Mouse (Mus musculus): ENCODE measurements at regions not wholly inside any gene's neighbourhood (a gene's known extent, or its start where the extent isn't known, plus 50 kb on each side); places are given as distances from the start of the nearest gene placed in this dataset.

DNA sequence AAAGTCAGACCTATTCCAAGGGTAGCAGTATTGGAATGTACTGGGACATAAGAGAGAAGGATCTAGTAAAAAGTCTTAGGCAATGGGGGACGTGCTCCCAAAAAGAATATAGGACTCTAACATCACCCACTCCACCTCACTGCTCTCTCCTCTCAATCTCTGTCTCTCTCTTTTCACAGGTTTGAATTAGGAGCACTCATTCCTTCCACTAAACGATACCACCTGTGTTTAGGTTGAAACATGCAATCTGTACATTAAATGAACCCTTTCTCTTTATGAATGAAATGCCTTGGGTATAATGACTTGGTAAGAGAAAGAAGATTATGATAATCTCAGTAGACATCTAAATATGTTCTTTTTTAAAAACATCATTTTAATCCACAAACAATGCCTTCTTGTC lies 129.4 kb downstream of the Zpld1 start:
- DNase-seq (ENCODE audit: extremely low spot score in 1 of 2, low spot score in 2 of 2) = no peak
- Histone ChIP-seq H3K27ac (no peak overlapping the region), H3K4me3 (no peak overlapping the region)
- intact Hi-C loops (cut with DNase I) = no loop called here
- TF ChIP-seq CTCF (IDR thresholded peaks at IDR 0.05) = no peak

DNA sequence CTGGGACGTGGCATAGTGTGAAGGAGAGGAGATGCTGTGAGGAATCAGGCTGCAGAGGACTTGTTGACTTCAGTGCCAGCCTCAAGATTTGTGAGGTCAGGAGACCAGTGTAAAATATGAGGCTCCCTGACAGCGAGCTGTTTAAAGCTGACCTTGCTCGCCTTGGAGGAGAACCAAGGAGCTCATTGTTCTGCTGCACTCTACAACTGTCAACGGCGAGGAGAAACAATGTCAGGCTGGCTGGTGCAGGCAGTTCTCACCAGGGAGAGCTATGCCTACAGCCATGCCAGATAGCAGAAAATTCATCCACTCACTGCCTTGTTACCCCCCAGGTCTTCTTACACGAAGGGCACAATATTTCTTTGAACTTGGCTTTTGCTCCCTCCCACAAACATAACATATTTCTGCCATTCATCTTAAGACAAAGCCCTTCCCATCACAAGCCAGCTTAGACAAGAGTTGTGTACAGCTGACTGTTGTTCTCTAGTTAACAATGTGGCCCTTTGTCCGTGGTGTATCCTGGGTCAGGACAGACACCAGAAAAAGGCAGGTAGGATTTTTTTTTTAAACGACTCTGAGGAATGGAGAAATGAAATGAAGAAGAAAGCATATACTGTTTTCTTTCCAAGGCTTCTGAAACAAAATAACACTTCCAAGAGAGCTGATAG lies 131.5 kb downstream of the Zpld1 start:
- H3K4me3 ChIP-seq = no peak overlapping the region
- intact Hi-C loops (cut with DNase I) = no loop called here
- DNase-seq (ENCODE audit: extremely low spot score in 1 of 2, low spot score in 2 of 2) = no peak
- TF ChIP-seq CTCF (IDR thresholded peaks at IDR 0.05) = no peak
- no peak overlapping the region for H3K27ac ChIP-seq

DNA sequence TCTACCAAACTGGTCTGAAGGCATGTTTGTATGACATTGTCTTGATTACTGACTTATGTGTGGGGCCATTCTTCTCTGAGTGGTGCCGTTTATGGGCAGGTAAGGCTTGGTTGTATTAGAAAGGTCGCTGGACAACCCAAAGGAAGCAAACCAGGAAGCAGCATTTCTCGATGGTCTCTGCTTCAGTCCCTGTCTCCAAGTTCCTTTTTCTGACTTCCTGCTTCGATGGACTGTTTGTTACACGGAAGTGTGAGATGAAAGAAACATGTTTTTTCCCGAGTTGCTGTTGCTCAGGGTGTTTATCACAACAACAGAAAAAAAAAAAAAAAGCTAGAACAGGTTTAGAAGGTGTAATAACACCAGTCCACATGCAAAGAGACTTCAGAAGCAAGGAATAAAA lies 134.9 kb downstream of the Zpld1 start:
- no peak overlapping the region for H3K27ac ChIP-seq
- TF ChIP-seq CTCF (IDR thresholded peaks at IDR 0.05) = no peak
- no peak for DNase-seq (ENCODE audit: extremely low spot score in 1 of 2, low spot score in 2 of 2)
- intact Hi-C loops (cut with DNase I) = no loop called here
- H3K4me3 ChIP-seq = no peak overlapping the region

DNA sequence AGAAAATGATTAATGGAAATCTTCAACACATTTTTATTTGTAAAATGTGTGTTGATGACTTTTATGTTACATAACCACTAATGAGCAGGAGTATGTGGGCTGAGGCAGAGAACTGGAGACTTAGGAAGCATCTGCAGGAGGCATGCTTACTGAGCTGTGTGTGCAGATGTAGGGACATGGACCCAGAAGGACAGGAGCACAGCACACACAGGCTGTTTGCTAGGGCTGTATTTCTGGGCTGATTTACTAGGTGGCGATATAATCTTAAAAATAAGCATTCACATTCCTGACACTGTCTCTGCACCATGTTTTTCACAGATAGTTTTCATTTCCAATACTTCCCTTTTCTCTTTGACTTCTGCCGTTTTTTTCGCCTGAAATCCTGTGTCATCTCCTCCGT lies 146.1 kb downstream of the Zpld1 start:
- no peak overlapping the region for H3K4me3 ChIP-seq
- intact Hi-C loops (cut with DNase I) = loop anchor here (2.0 kb wide), 1 partner anchor 317 kb away; no protein-coding TSS in a partner anchor
- DNase-seq (ENCODE audit: extremely low spot score in 1 of 2, low spot score in 2 of 2) = peak; percentile 11 to 32
- peak; percentile 53 for TF ChIP-seq CTCF (IDR thresholded peaks at IDR 0.05)
- H3K27ac ChIP-seq = 0 out of 2 replicates have a peak overlapping the region, but pooled peaks have one; percentile 28

DNA sequence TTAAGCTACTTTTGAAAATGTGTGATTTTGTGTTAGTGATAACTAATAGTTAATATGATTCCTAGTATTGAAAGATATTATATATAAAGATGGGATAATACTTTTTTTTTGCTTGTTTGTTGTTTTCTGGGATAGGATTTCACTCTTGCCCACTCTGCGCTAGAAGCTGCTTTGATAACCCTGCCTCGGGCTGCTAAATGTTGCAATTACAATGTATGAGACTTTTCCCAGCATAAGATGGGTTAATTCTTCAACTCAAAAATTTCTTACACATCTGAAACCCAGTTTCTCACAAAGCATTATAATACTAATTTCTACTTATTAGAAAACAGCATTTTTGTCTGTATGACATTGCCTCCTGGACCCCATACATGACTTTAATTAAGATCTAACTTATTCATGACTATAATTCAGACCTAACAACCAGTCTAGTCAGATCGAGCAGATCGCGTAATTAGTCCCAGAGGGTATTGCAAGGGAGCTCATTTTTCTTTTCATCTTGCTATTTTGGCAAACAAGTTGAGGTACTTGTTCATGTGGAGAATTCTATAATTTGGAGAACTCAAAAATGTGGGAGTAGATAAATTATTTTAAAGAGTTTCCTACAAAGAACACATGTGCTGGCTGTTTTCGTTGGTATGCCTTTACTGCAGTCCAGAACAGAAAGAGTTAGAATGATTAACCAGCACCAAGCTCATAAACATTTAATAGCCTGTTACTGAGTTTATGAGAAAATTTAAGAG lies 155.2 kb downstream of the Zpld1 start:
- Histone ChIP-seq H3K4me3 (no peak overlapping the region), H3K27ac (no peak overlapping the region)
- intact Hi-C loops (cut with DNase I) = no loop called here
- no peak for DNase-seq (ENCODE audit: extremely low spot score in 1 of 2, low spot score in 2 of 2)
- TF ChIP-seq CTCF (IDR thresholded peaks at IDR 0.05) = no peak

DNA sequence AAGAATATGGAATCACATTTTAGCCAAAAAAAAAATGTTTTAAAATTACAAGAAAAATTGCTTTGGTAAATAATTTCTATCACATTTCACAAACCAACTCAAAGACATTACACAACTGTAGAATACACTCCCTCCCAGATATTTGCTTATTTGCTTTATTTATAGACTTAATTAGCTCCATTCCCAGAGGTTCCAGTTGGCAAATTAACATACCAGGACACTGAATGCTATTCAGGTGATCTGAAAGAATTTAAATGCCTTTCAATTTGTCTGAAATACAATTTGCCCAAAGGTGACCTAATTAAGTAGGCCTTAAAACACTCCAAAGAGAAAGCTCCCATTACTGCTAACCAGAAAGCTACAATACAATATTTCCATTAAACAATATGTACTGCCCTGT lies 162.8 kb downstream of the Zpld1 start:
- intact Hi-C loops (cut with DNase I) = no loop called here
- no peak overlapping the region for H3K4me3 ChIP-seq
- no peak for DNase-seq (ENCODE audit: extremely low spot score in 1 of 2, low spot score in 2 of 2)
- no peak for TF ChIP-seq CTCF (IDR thresholded peaks at IDR 0.05)
- no peak overlapping the region for H3K27ac ChIP-seq

DNA sequence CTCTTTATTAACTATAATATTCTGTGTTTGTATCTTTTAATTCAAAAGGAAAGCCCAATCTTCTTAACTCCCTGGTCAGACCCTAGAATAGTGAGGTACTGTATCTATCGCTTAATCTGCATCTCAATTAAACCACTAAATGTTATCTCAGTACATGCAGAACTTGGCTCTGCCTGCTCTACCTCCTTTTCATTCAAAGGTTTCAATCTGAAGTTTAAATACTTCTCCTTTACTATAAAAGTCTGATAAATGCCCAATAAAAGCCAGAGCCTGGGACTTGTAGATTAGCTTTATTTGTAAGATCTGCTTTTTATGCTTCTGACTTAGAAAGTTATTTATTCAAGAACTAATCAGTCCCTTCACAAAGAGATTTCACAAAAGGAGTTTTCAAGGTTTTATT lies 200.1 kb downstream of the Zpld1 start:
- TF ChIP-seq CTCF (IDR thresholded peaks at IDR 0.05) = no peak
- H3K27ac ChIP-seq = no peak overlapping the region
- H3K4me3 ChIP-seq = no peak overlapping the region
- DNase-seq (ENCODE audit: extremely low spot score in 1 of 2, low spot score in 2 of 2) = no peak
- intact Hi-C loops (cut with DNase I) = no loop called here

DNA sequence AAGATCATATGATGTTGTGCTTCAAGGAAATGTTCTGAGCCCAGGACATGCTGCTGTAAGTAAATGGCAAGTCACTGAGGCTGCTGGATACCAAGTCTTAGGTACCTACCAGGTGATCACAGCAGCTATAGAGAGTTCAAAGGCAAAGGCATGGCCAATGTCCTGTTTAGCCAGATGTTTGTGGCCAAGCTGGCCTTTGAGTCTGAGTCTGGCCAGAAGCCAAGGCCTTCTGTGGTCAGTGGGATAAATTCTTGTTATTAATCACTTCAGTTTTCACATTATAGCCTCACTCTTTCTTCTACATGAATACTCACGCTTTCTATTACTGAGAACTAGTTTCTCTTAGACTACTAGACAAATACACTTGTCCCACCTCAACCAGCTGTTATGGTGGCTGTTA lies 210.3 kb downstream of the Zpld1 start:
- TF ChIP-seq CTCF (IDR thresholded peaks at IDR 0.05) = no peak
- intact Hi-C loops (cut with DNase I) = no loop called here
- no peak overlapping the region for H3K27ac ChIP-seq
- DNase-seq (ENCODE audit: extremely low spot score in 1 of 2, low spot score in 2 of 2) = no peak
- H3K4me3 ChIP-seq = no peak overlapping the region

DNA sequence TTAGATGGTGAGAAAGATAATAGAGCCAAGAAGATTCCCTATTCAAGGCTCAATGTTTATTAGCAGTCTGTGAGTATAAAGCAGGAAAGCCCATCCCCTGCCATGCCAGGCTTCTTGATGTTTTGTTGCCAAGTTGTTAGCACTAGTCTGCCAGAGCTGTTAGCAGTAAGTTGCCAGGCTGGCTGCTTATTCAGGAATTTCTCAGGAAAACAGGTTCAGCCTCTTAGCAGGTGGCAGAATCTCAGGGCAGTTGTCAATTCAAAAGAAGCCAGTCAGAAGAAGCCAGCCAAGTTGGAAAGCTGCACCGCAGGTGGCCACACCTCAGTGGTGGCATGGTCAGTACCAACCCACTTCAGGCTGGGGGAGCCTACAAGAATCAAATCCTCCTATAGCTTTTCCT lies 221.6 kb downstream of the Zpld1 start:
- Histone ChIP-seq H3K27ac (no peak overlapping the region), H3K4me3 (no peak overlapping the region)
- no peak for TF ChIP-seq CTCF (IDR thresholded peaks at IDR 0.05)
- intact Hi-C loops (cut with DNase I) = no loop called here
- DNase-seq (ENCODE audit: extremely low spot score in 1 of 2, low spot score in 2 of 2) = no peak

DNA sequence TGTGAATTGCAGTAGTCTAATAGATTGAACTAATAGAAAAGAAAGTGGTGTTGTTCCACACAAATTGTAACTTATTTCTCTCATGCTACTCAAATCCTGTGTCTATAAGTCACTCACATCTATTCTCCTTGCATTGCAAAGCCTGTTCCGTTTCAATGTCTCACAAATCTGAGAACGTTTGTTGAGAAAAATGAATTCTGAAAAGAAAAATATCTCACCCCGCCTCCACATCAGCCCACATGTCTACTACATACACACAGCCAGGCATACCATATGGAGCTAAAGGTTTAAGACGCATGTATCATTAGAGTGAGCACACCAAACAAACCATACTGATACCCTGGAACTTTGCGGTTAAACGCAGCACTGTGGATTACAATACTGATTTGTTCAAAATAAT lies 258.0 kb downstream of the Zpld1 start:
- Histone ChIP-seq H3K4me3 (no peak overlapping the region), H3K27ac (no peak overlapping the region)
- TF ChIP-seq CTCF (IDR thresholded peaks at IDR 0.05) = no peak
- intact Hi-C loops (cut with DNase I) = no loop called here
- DNase-seq (ENCODE audit: extremely low spot score in 1 of 2, low spot score in 2 of 2) = peak in 1 of 2 experiments; percentile 11

DNA sequence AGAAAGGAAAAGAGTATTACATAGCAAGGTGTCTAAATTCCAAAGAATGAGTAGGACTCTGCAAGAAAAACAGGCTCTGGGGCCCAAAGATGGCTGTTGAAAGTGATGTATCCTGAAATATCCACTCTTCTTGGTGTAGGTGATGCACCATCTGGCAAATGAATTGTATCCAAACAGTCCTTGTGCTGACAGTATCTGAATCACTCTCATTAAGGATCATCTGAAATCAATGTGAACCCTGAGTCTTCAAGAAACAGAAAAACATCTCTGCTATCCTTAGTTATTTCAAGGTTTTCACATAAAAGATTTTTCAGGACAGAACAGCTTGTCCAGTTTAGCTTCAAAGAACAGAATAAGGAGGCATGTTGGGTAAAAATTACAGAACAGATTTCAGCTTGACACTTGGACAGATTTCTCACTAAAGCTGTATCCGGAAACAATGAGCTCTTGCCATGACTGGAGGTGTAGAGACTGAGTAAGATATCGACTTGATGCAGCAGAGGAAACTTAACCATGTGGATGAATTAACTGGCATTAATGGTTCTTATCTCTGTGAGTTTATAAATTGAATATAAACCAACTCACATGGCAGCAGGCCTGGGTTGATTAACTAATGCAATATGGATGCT lies 296.0 kb downstream of the Zpld1 start:
- H3K27ac ChIP-seq = peak overlapping the region; percentile 64
- no peak for TF ChIP-seq CTCF (IDR thresholded peaks at IDR 0.05)
- intact Hi-C loops (cut with DNase I) = loop anchor here (5.0 kb wide), 1 partner anchor 466 kb away; no protein-coding TSS in a partner anchor

DNA sequence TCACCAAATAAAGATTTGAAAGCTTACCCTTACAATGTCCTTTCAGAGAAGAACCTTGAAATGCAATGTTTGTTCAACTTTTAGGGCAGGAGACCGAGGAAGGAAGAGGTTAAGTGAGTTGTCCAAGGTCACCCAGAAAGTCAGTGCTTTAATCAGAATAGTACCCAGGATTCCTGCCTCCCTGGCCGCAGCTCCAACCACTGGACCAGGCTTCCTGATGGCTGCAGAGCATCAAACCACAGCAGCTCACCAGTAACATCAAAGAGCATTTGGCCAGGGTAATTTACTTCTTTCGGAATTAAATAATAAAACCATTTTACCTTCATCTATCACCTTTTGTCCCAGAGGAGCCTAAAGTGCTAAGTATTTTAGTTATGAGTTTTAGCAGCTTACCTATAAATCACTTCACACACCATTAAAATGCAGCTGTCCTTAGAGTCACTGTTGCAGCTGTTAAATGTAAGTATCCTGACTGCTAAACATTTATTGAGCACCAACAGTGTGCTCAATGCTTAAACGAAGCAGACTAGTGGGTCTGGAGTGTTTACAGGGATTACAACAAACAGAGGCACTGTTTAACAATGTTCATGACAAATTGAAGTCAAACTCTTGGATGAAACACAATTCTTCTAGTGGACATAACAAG lies 306.1 kb downstream of the Zpld1 start:
- H3K4me3 ChIP-seq = no peak overlapping the region
- no peak for DNase-seq (ENCODE audit: extremely low spot score in 1 of 2, low spot score in 2 of 2)
- H3K27ac ChIP-seq = no peak overlapping the region
- intact Hi-C loops (cut with DNase I) = no loop called here
- no peak for TF ChIP-seq CTCF (IDR thresholded peaks at IDR 0.05)

More for the DNA sequence above, 296.0 kb downstream of the Zpld1 start:
- peak; percentile 15 to 28 for DNase-seq (ENCODE audit: extremely low spot score in 1 of 2, low spot score in 2 of 2)
- H3K4me3 ChIP-seq = no peak overlapping the region
